Mouse (Mus musculus): ENCODE measurements around the gene Plppr4. TPM values are rescaled to one million over a fixed set of nuclear protein-coding genes. Genes with fewer than 3 reads are reported as not detected.

Gene Plppr4
- 0.09 and 0.45 TPM in 2 replicates for total RNA-seq (2015)
- 0.18 TPM in 1 of 2 replicates, not detected in the other for total RNA-seq (2017)

GRCm38 (mm10) chr3:117360528-117360927 lies at the start of gene Plppr4:
TSS of gene Plppr4 (minus strand) at chr3:117360876.
- no peak for ATAC-seq (ENCODE audit: poor library complexity, severe bottlenecking)

GRCm38 (mm10) chr3:117405821-117406220 lies 45.1 kb upstream of the Plppr4 start:
- ATAC-seq (ENCODE audit: poor library complexity, severe bottlenecking) = no peak

GRCm38 (mm10) chr3:117403740-117404139 lies 43.1 kb upstream of the Plppr4 start:
- ATAC-seq (ENCODE audit: poor library complexity, severe bottlenecking) = no peak

- no peak for ATAC-seq (ENCODE audit: poor library complexity, severe bottlenecking)
These were observed 5.4 kb upstream of the Plppr4 start for GRCm38 (mm10) chr3:117366041-117366440.

GRCm38 (mm10) chr3:117359686-117360521 lies 772 bp downstream of the Plppr4 start:
- peak; percentile 63 for ATAC-seq (ENCODE audit: poor library complexity, severe bottlenecking)

GRCm38 (mm10) chr3:117358981-117359628 lies 1.6 kb downstream of the Plppr4 start:
- no peak for ATAC-seq (ENCODE audit: poor library complexity, severe bottlenecking)

- ATAC-seq (ENCODE audit: poor library complexity, severe bottlenecking) = no peak
These were observed 3.3 kb downstream of the Plppr4 start for GRCm38 (mm10) chr3:117357367-117357766.

GRCm38 (mm10) chr3:117353940-117354339 lies 6.7 kb downstream of the Plppr4 start:
- no peak for ATAC-seq (ENCODE audit: poor library complexity, severe bottlenecking)

- no peak for ATAC-seq (ENCODE audit: poor library complexity, severe bottlenecking)
These were observed 14.3 kb downstream of the Plppr4 start for GRCm38 (mm10) chr3:117346351-117346750.

- ATAC-seq (ENCODE audit: poor library complexity, severe bottlenecking) = no peak
These were observed 29.2 kb downstream of the Plppr4 start for GRCm38 (mm10) chr3:117331502-117331901.

GRCm38 (mm10) chr3:117329485-117329884 lies 31.2 kb downstream of the Plppr4 start:
- ATAC-seq (ENCODE audit: poor library complexity, severe bottlenecking) = no peak

GRCm38 (mm10) chr3:117326551-117326950 lies 34.1 kb downstream of the Plppr4 start:
- ATAC-seq (ENCODE audit: poor library complexity, severe bottlenecking) = no peak

- peak; percentile 100 for ATAC-seq (ENCODE audit: poor library complexity, severe bottlenecking)
These were observed 41.0 kb downstream of the Plppr4 start for GRCm38 (mm10) chr3:117319671-117320070.

GRCm38 (mm10) chr3:117313339-117313738 lies 47.3 kb downstream of the Plppr4 start:
- ATAC-seq (ENCODE audit: poor library complexity, severe bottlenecking) = no peak

- ATAC-seq (ENCODE audit: poor library complexity, severe bottlenecking) = no peak
These were observed 48.6 kb downstream of the Plppr4 start for GRCm38 (mm10) chr3:117312097-117312496.

- ATAC-seq (ENCODE audit: poor library complexity, severe bottlenecking) = peak; percentile 86
These were observed 49.8 kb downstream of the Plppr4 start for GRCm38 (mm10) chr3:117310801-117311368.

GRCm38 (mm10) chr3:117309580-117309910 lies 51.1 kb downstream of the Plppr4 start:
- ATAC-seq (ENCODE audit: poor library complexity, severe bottlenecking) = no peak

- ATAC-seq (ENCODE audit: poor library complexity, severe bottlenecking) = peak; percentile 86
These were observed 51.6 kb downstream of the Plppr4 start for GRCm38 (mm10) chr3:117308895-117309579.

- ATAC-seq (ENCODE audit: poor library complexity, severe bottlenecking) = no peak
These were observed 53.1 kb downstream of the Plppr4 start for GRCm38 (mm10) chr3:117307555-117307954.

GRCm38 (mm10) chr3:117304037-117304436 lies 56.6 kb downstream of the Plppr4 start:
- ATAC-seq (ENCODE audit: poor library complexity, severe bottlenecking) = no peak

GRCm38 (mm10) chr3:117300735-117301271 lies 59.9 kb downstream of the Plppr4 start:
- ATAC-seq (ENCODE audit: poor library complexity, severe bottlenecking) = no peak
